Mouse (Mus musculus) forebrain, embryonic 16.5 days (tissue): ENCODE data around the gene Ackr1. TPM values are rescaled to one million over a fixed set of nuclear protein-coding genes. Genes with fewer than 3 reads are reported as not detected.

Experiments
- ATAC-seq: fragments of 200-750 bp; cut with Nextera tagmentation; 2 replicates; pipeline ENCODE4 v1.8.0; 2017; ENCODE audit warnings: mild to moderate bottlenecking, moderate library complexity
- H3K27ac ChIP-seq: fragments of 300-500 bp; sonication (generic); 2 replicates; pipeline ENCODE4 v1.5.1; 2014; ENCODE audit warnings: low read length, control low read depth
- H3K27me3 ChIP-seq: fragments of 300-500 bp; sonication (generic); replicated peaks from 2 replicates; pipeline ENCODE4 v1.6.1; 2014; ENCODE audit warnings: low read length; ENCODE audit not compliant: control insufficient read depth, insufficient read depth
- H3K36me3 ChIP-seq: fragments of 300-500 bp; sonication (generic); 2 replicates; pipeline ENCODE4 v1.6.1; 2014; ENCODE audit not compliant: control insufficient read depth, insufficient read depth
- H3K4me1 ChIP-seq: fragments of 300-500 bp; sonication (generic); replicated peaks from 2 replicates; pipeline ENCODE4 v1.6.1; 2014; ENCODE audit warnings: low read length; ENCODE audit not compliant: control insufficient read depth, insufficient read depth
- H3K4me2 ChIP-seq: fragments of 300-500 bp; sonication (generic); 2 replicates; pipeline ENCODE4 v1.6.1; 2014; ENCODE audit warnings: mild to moderate bottlenecking, low read length, control low read depth
- H3K4me3 ChIP-seq: fragments of 300-500 bp; sonication (generic); replicated peaks from 2 replicates; pipeline ENCODE4 v1.5.1; 2014; ENCODE audit warnings: mild to moderate bottlenecking, low read length, control low read depth
- H3K9ac ChIP-seq: fragments of 300-500 bp; sonication (generic); replicated peaks from 2 replicates; pipeline ENCODE4 v1.6.1; 2014; ENCODE audit warnings: low read depth, low read length, control low read depth
- H3K9me3 ChIP-seq: fragments of 300-500 bp; sonication (generic); 2 replicates; pipeline ENCODE4 v1.6.1; 2016; ENCODE audit warnings: low read length; ENCODE audit not compliant: control insufficient read depth
- WGBS: fragments of 180-500 bp; shearing (Covaris S2); extraction: QIAGEN DNeasy Blood & Tissue Kit; methylation state at CpG from one replicate; pipeline ENCODE4 v1.1.7; 2014; 5-methylcytosine and 5-hydroxymethylcytosine counted together
- polyA plus RNA-seq: library from polyadenylated mRNA; unstranded; fragments of >200 nt; fragmentation: Nextera tagmentation; extraction: Ambion mirVana; gene quantifications from 2 replicates; pipeline ENCODE4 v1.2.1, GENCODE M21; 2015

Ackr1 gene
- polyA plus RNA-seq, 1 experiment from 2014 or later = 14.0 TPM

DNA sequence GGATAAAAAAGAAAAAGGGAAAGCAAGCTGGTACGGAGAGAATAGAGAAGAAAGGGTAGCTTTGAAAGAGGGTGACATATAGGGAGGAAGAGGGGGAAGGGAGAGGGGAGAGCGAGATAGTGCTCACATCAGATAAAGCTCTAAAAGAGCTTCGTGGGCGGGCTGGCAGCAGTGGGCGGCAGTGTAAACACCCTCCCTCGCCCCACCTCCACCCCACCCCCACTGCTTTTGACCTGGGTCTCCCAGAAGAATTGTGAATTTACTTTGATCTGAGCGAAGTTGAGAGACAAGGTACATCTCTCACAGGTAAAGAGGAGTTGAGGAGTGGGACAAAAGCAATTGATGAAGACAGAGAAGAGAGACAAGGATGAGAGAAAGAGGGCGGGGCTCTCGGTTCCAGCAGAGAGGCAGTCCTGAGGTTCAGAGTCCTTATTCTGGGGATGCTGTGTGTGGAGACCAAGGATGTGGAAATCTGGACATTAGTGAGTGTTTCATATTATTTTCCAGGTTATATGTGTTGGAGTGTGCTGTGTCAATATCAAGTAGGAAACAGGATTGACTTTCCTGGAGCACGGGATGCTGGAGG is 16.9 kb upstream of the Ackr1 start, which contains the start of gene Aim2:
TSS of gene Aim2 (plus strand) at position 508 of the 586 bp plus-strand sequence.
- Histone ChIP-seq H3K27me3 (no peaks in the 10 kb centered on the region), H3K27ac (no peak within 1 kb of the TSS), H3K4me2 (peak within 1 kb of the TSS; percentile 47), H3K9me3 (no peaks in the 10 kb centered on the region), H3K4me3 (peak within 1 kb of the TSS; percentile 34), H3K36me3 (peaks cover 7% of the 10 kb centered on the region; the same call in 1 of the 2 replicates), H3K4me1 (peaks cover 9% of the 10 kb centered on the region), H3K9ac (peak within 1 kb of the TSS; percentile 43; the same call in 1 of the 2 replicates)
- ATAC-seq = peak; percentile 63
- 8% methylated on average over 10 of the region's 10 CpGs for WGBS

DNA sequence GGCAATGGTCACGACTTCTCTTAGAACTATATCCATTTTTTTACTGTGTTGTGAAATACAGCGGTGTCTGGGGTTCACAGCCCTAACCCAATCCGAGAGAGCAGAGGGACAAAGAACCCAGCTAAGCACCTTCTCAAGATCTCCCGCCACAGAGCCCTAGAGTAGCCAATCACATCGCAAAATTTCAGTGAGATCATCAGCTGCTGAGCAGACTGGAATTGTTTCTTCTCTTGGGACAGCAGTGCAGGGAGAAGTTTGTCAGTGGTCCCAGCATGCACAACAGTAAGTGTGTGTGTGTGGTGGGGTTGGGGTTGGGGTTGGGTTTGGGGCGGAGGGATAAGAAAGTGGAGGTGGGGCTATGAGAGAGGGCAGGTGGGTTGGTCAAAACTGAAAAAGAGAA is 16.4 kb upstream of the Ackr1 start:
- H3K36me3 ChIP-seq = peaks cover 8% of the 10 kb centered on the region; the same call in 1 of the 2 replicates
- no peaks in the 10 kb centered on the region for H3K27me3 ChIP-seq
- H3K27ac ChIP-seq = no peak overlapping the region
- ATAC-seq = peak; percentile 90
- H3K4me1 ChIP-seq = peaks cover 9% of the 10 kb centered on the region
- peak overlapping the region; percentile 43; the same call in 1 of the 2 replicates for H3K9ac ChIP-seq
- no peaks in the 10 kb centered on the region for H3K9me3 ChIP-seq
- peak overlapping the region; percentile 34 for H3K4me3 ChIP-seq
- WGBS = 1% methylated on average over 6 of the region's 6 CpGs
- H3K4me2 ChIP-seq = peak overlapping the region; percentile 47

DNA sequence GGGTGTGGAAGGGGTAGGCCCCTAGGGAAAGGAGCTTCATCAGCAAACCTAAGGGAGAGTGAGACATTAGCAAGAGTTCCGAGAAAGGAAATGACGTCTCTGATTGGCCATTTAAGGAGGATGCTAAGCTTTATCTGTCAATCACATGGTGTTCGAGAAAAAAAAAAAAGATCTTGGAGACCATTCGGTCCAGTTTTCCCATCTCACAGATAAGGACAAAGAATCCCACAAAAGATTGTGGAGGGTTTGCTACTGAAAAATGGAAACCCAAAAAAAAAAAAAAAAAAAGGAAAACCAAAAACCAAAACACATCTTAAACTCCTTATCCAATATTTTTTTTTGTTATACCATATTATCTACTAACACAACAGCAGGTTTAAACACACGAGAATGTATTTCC is 15.6 kb upstream of the Ackr1 start:
- H3K4me3 ChIP-seq = no peak overlapping the region
- 37% methylated on average over 5 of the region's 5 CpGs for WGBS
- no peak overlapping the region for H3K9ac ChIP-seq
- H3K9me3 ChIP-seq = no peaks in the 10 kb centered on the region
- no peak overlapping the region for H3K27ac ChIP-seq
- peaks cover 10% of the 10 kb centered on the region for H3K4me1 ChIP-seq
- H3K27me3 ChIP-seq = no peaks in the 10 kb centered on the region
- H3K36me3 ChIP-seq = peaks cover 8% of the 10 kb centered on the region; the same call in 1 of the 2 replicates
- ATAC-seq = no peak
- no peak overlapping the region for H3K4me2 ChIP-seq

DNA sequence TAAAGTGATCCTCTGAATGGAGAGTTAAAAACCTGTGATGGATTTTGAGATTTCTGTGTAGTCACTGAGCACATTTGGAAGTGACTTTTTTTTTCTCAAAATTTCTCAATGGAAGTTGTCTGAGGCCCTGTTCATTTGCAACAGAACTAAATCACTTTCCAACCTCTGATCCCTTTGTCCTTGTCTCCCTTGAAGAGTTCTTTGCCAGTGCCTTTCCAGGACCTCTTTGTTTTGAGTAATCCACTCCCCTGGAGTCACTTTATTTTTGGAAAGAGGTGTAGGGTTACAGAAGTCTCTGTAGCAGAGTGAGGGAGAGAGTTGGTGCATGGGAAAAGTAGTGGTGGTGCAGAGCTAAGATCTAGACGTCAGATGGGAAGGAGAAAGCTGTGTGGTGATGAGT is 15.0 kb upstream of the Ackr1 start:
- H3K9me3 ChIP-seq = no peaks in the 10 kb centered on the region
- peaks cover 14% of the 10 kb centered on the region; the same call in 1 of the 2 replicates for H3K36me3 ChIP-seq
- H3K4me3 ChIP-seq = no peak overlapping the region
- H3K4me2 ChIP-seq = no peak overlapping the region
- H3K4me1 ChIP-seq = peaks cover 15% of the 10 kb centered on the region
- no peak overlapping the region for H3K27ac ChIP-seq
- H3K9ac ChIP-seq = no peak overlapping the region
- WGBS = 20% methylated on average over 1 of the region's 1 CpGs
- ATAC-seq = no peak
- H3K27me3 ChIP-seq = no peaks in the 10 kb centered on the region

DNA sequence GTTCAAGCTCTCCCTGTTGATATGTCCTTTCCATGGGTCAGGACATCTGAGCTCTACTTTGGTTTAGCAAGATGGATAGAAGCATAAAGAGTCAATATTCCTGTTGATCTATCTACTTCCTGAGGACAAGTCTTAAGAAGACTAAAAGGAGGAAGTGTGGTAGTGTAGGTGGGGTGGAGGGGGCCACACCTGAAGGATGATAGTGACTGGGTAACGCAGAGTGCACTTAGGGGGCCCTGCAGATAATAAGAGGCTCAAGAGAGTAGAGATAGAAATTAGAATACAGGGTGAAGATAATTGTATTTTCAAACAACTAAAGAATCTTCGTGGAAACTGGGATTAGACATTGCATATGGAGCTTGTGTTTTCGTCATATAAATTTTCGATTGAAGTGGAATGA is 11.6 kb upstream of the Ackr1 start:
- Histone ChIP-seq H3K4me2 (no peak overlapping the region), H3K9me3 (no peaks in the 10 kb centered on the region), H3K27ac (no peak overlapping the region), H3K4me3 (no peak overlapping the region), H3K4me1 (peaks cover 11% of the 10 kb centered on the region), H3K27me3 (no peaks in the 10 kb centered on the region), H3K36me3 (peaks cover 24% of the 10 kb centered on the region; the same call in 1 of the 2 replicates), H3K9ac (no peak overlapping the region)
- no peak for ATAC-seq
- 93% methylated on average over 4 of the region's 4 CpGs for WGBS

DNA sequence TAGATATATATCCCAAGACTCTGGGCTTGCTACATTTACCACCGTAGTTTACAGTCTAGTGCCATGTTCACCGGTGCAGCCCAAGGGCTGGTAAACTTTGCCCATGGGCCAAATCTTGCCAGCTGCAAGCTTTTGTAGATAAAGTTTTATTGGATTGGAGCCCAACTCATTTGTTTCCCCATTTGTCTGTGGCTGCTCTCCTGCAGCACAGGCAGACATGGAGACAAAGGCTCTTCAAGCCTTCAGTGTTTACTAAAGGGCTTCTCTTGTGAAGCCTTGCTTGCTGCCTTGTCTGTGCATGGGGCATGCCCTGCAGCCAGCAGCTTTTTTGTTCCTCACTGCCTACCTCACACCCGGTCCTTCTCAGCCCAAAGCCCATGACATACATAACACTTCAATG is 10.4 kb upstream of the Ackr1 start:
- Histone ChIP-seq H3K4me3 (no peak overlapping the region), H3K9ac (no peak overlapping the region), H3K27ac (no peak overlapping the region), H3K36me3 (peaks cover 24% of the 10 kb centered on the region; the same call in 1 of the 2 replicates), H3K9me3 (no peaks in the 10 kb centered on the region), H3K4me2 (no peak overlapping the region), H3K27me3 (no peaks in the 10 kb centered on the region), H3K4me1 (peaks cover 6% of the 10 kb centered on the region)
- peak; percentile 56; the same call in 1 of the 2 replicates for ATAC-seq
- 11% methylated on average over 3 of the region's 3 CpGs for WGBS

DNA sequence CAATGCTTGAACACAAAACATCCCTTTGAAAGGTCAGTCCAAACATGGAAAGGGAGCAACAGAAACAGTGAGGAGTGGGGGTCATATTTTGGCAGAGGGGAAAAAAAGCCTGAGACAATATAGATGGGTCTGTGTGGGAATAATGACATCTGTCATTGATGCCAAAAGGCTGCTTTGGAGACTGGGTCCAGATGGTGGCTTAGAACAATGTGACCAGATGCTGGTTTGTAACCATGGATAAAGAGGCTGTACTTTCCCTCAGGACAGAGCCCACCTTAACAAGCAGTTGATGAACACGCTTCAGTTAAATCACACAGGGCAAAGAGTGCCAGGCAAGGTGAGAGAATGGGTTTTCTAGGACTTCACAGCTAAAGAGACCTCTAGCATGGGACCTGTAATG is 8.9 kb upstream of the Ackr1 start:
- no peaks in the 10 kb centered on the region for H3K27me3 ChIP-seq
- peaks cover 28% of the 10 kb centered on the region; the same call in 1 of the 2 replicates for H3K36me3 ChIP-seq
- no peaks in the 10 kb centered on the region for H3K9me3 ChIP-seq
- no peak overlapping the region for H3K4me3 ChIP-seq
- H3K4me1 ChIP-seq = peaks cover 6% of the 10 kb centered on the region
- peak; percentile 41 for ATAC-seq
- 38% methylated on average over 1 of the region's 1 CpGs for WGBS
- no peak overlapping the region for H3K27ac ChIP-seq
- no peak overlapping the region for H3K9ac ChIP-seq
- H3K4me2 ChIP-seq = no peak overlapping the region

DNA sequence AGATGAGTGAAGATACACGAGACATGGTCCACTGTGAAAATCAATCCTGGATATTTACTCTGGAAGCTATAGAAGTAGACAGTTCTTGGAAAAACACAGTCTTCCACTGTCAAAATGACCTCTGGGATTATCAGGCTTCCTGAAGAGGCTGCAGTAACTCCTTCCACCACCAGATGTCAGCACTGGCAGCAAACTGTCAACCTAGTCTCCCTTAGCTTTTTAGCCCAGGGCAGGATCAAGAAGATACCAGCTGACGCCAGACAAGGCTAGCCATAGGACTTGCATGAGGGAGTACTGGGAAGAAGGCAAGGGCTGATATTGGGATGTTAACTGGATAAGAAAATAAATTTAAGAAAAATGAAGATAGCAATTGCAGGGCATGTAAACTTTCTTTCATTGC is 6.0 kb upstream of the Ackr1 start:
- no peak overlapping the region for H3K4me2 ChIP-seq
- peaks cover 20% of the 10 kb centered on the region; the same call in 1 of the 2 replicates for H3K36me3 ChIP-seq
- peak; percentile 45 for ATAC-seq
- no peak overlapping the region for H3K9ac ChIP-seq
- H3K4me1 ChIP-seq = peaks cover 6% of the 10 kb centered on the region
- H3K27ac ChIP-seq = no peak overlapping the region
- no peaks in the 10 kb centered on the region for H3K9me3 ChIP-seq
- no peak overlapping the region for H3K4me3 ChIP-seq
- no peaks in the 10 kb centered on the region for H3K27me3 ChIP-seq
- WGBS = 11% methylated on average over 2 of the region's 2 CpGs

DNA sequence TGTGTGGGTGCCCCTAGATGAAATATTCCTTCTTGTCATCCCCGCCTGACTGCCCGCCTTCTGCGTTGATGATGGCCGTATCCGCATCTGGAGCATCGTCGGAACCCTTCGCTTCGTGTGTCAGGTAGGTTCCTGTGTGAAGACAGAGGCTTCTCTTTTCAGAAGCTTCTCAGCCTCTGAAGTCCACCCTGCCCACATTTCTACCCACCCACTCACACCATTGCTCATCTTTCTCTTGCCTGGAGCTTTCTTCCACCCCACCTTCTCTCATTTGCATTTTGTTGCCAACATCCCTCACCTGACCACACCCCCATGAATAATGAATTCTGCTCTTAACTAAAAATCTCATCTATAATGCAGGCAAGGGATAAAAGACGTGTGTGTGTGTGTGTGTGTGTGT is 3.5 kb upstream of the Ackr1 start:
- no peak overlapping the region for H3K4me2 ChIP-seq
- no peaks in the 10 kb centered on the region for H3K27me3 ChIP-seq
- H3K4me1 ChIP-seq = no peaks in the 10 kb centered on the region
- H3K9ac ChIP-seq = no peak overlapping the region
- no peak overlapping the region for H3K27ac ChIP-seq
- H3K4me3 ChIP-seq = no peak overlapping the region
- 93% methylated on average over 10 of the region's 10 CpGs for WGBS
- peaks cover 14% of the 10 kb centered on the region; the same call in 1 of the 2 replicates for H3K36me3 ChIP-seq
- no peaks in the 10 kb centered on the region for H3K9me3 ChIP-seq
- no peak for ATAC-seq
